Mouse (Mus musculus) brain, adult 2 months (tissue): ENCODE measurements around the gene Pcbp2.

Experiments used
- DNase-seq: peaks from one replicate; pipeline ENCODE4 v3.0.0; 2011; ENCODE audit warnings: low read depth, low spot score

The Pcbp2 gene

GRCm38 (mm10) chr15:102470183-102470604 is at the start of gene Pcbp2:
Gene Pcbp2 (plus strand): TSS chr15:102470539.
- DNase-seq = peak; percentile 99

GRCm38 (mm10) chr15:102420986-102421385 is 49.4 kb upstream of the Pcbp2 start:
- no peak for DNase-seq

- DNase-seq = peak; percentile 84
Measured at GRCm38 (mm10) chr15:102421437-102421836, 48.9 kb upstream of the Pcbp2 start.

- DNase-seq = no peak
Measured at GRCm38 (mm10) chr15:102423602-102424240, 46.6 kb upstream of the Pcbp2 start.

- DNase-seq = no peak
Measured at GRCm38 (mm10) chr15:102424657-102425056, 45.7 kb upstream of the Pcbp2 start.

GRCm38 (mm10) chr15:102426963-102427362 is 43.4 kb upstream of the Pcbp2 start:
- no peak for DNase-seq

- DNase-seq = no peak
Measured at GRCm38 (mm10) chr15:102432046-102432445, 38.3 kb upstream of the Pcbp2 start.

- no peak for DNase-seq
Measured at GRCm38 (mm10) chr15:102433173-102433572, 37.2 kb upstream of the Pcbp2 start.

GRCm38 (mm10) chr15:102442490-102442889 is 27.8 kb upstream of the Pcbp2 start:
- DNase-seq = peak; percentile 83

GRCm38 (mm10) chr15:102445146-102445545 is 25.2 kb upstream of the Pcbp2 start, which contains the start of gene Amhr2:
Gene Amhr2 (plus strand): TSS chr15:102445367.
- no peak for DNase-seq

GRCm38 (mm10) chr15:102446448-102446847 is 23.9 kb upstream of the Pcbp2 start:
- DNase-seq = no peak

- DNase-seq = no peak
Measured at GRCm38 (mm10) chr15:102449366-102449765, 21.0 kb upstream of the Pcbp2 start.

GRCm38 (mm10) chr15:102450928-102451327 is 19.4 kb upstream of the Pcbp2 start:
- DNase-seq = no peak

GRCm38 (mm10) chr15:102451666-102452430 is 18.5 kb upstream of the Pcbp2 start:
- peak; percentile 63 for DNase-seq

- DNase-seq = no peak
Measured at GRCm38 (mm10) chr15:102455993-102456392, 14.3 kb upstream of the Pcbp2 start.

GRCm38 (mm10) chr15:102458050-102458736 is 12.1 kb upstream of the Pcbp2 start:
- DNase-seq = no peak

GRCm38 (mm10) chr15:102458904-102459317 is 11.4 kb upstream of the Pcbp2 start, which contains the start of gene Prr13:
Gene Prr13 (plus strand): TSS chr15:102459028.
- peak; percentile 99 for DNase-seq

- DNase-seq = no peak
Measured at GRCm38 (mm10) chr15:102459381-102459780, 11.0 kb upstream of the Pcbp2 start.

GRCm38 (mm10) chr15:102459847-102460246 is 10.5 kb upstream of the Pcbp2 start:
- DNase-seq = no peak

GRCm38 (mm10) chr15:102460409-102460808 is 9.9 kb upstream of the Pcbp2 start:
- no peak for DNase-seq

- DNase-seq = no peak
Measured at GRCm38 (mm10) chr15:102460971-102461370, 9.4 kb upstream of the Pcbp2 start.

GRCm38 (mm10) chr15:102461430-102462075 is 8.8 kb upstream of the Pcbp2 start:
- no peak for DNase-seq
